Mouse (Mus musculus) kidney, embryonic 15.5 days (tissue): ENCODE results near the gene Lcorl. TPM values are rescaled to one million over a fixed set of nuclear protein-coding genes. Genes with fewer than 3 reads are reported as not detected.

Experiments used
- ATAC-seq: fragments of 200-750 bp; cut with Nextera tagmentation; replicated peaks from 2 replicates; pipeline ENCODE4 v1.8.0; 2017; ENCODE audit warnings: moderate TSS enrichment; ENCODE audit not compliant: low FRiP score
- H3K27ac ChIP-seq: fragments of 300-500 bp; sonication (generic); 2 replicates; pipeline ENCODE4 v1.5.1; 2015; ENCODE audit warnings: mild to moderate bottlenecking, inconsistent platforms
- H3K27me3 ChIP-seq: fragments of 300-500 bp; sonication (generic); 2 replicates; pipeline ENCODE4 v1.6.1; 2015; ENCODE audit warnings: inconsistent platforms
- H3K36me3 ChIP-seq: fragments of 300-500 bp; sonication (generic); 2 replicates; pipeline ENCODE4 v1.6.1; 2015; ENCODE audit warnings: inconsistent platforms
- H3K4me1 ChIP-seq: fragments of 300-500 bp; sonication (generic); 2 replicates; pipeline ENCODE4 v1.6.1; 2015; ENCODE audit warnings: inconsistent platforms
- H3K4me2 ChIP-seq: fragments of 300-500 bp; sonication (generic); 2 replicates; pipeline ENCODE4 v1.6.1; 2015; ENCODE audit warnings: moderate library complexity, mild to moderate bottlenecking, inconsistent platforms
- H3K4me3 ChIP-seq: fragments of 300-500 bp; sonication (generic); replicated peaks from 2 replicates; pipeline ENCODE4 v1.5.1; 2015; ENCODE audit warnings: mild to moderate bottlenecking, inconsistent platforms
- H3K9ac ChIP-seq: fragments of 300-500 bp; sonication (generic); 2 replicates; pipeline ENCODE4 v1.6.1; 2015; ENCODE audit warnings: mild to moderate bottlenecking, inconsistent platforms
- H3K9me3 ChIP-seq: fragments of 300-500 bp; sonication (generic); replicated peaks from 2 replicates; pipeline ENCODE4 v1.6.1; 2016; ENCODE audit warnings: inconsistent platforms
- WGBS: fragments of 180-500 bp; shearing (Covaris S2); methylation state at CpG from one replicate; pipeline ENCODE4 v1.1.7; 2015; ENCODE audit warnings: mixed read lengths; 5-methylcytosine and 5-hydroxymethylcytosine counted together
- polyA plus RNA-seq: library from polyadenylated mRNA; unstranded; fragments of >200 nt; fragmentation: Nextera tagmentation; extraction: Ambion mirVana; gene quantifications from 2 replicates; pipeline ENCODE4 v1.2.1, GENCODE M21; 2015

The Lcorl gene
- polyA plus RNA-seq, 1 experiment from 2014 or later: 26.5 TPM

DNA sequence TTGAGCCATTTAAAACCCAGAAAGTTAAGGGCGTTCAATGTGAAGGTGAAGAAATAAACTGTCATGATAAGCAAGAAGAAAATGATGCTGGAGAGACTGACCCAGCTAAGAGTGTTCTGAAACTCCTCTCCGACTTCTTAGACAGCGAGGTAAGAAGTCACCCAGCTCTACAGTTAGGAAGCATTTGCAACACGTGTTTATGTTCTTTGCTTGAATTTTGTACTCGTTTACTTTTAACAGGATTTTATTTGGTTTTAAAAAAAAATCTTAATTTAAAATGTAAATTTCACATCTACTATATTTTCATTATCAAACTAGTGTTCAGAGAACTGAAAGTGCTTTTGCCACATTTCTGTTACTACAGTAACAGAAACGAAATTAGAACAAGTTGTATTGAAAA, 165.7 kb downstream of the Lcorl start:
- peaks cover 35% of the 10 kb centered on the region for H3K36me3 ChIP-seq
- H3K4me3 ChIP-seq: no peak overlapping the region
- ATAC-seq: no peak
- no peaks in the 10 kb centered on the region for H3K9me3 ChIP-seq
- no peak overlapping the region for H3K4me2 ChIP-seq
- no peaks in the 10 kb centered on the region for H3K4me1 ChIP-seq
- H3K27me3 ChIP-seq: no peaks in the 10 kb centered on the region
- H3K9ac ChIP-seq: no peak overlapping the region
- no peak overlapping the region for H3K27ac ChIP-seq
- 90% methylated on average over 6 of the region's 6 CpGs for whole genome bisulfite sequencing

- Histone ChIP-seq H3K4me3 (no peak overlapping the region), H3K9ac (no peak overlapping the region), H3K36me3 (peaks cover 29% of the 10 kb centered on the region), H3K27me3 (no peaks in the 10 kb centered on the region), H3K27ac (no peak overlapping the region), H3K9me3 (no peaks in the 10 kb centered on the region), H3K4me2 (no peak overlapping the region), H3K4me1 (no peaks in the 10 kb centered on the region)
- WGBS: 81% methylated on average over 2 of the region's 2 CpGs
- no peak for ATAC-seq
Observed at GRCm38 (mm10) chr5:45690802-45691201, 166.6 kb downstream of the Lcorl start.

DNA sequence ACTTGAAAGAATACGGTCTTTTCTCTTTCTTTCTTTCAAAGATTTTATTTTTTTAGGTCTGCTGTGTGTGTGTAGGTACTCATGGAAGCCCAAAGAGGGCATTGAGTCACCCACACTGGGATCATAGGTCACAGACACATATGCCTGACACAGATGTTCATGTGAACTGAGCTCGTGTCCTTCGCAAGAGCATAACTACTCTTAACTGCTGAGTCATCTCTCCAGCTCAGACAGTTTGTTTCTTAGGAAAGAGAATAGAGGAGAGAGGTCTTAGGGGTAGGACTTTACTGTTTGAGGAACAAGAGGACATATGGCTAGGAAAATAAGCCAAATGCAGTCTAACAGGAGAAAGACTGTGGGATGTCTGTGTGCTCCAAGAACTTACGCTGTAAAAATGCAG, 168.3 kb downstream of the Lcorl start:
- Histone ChIP-seq H3K27me3 (no peaks in the 10 kb centered on the region), H3K36me3 (peaks cover 35% of the 10 kb centered on the region), H3K4me3 (no peak overlapping the region), H3K4me2 (no peak overlapping the region), H3K27ac (no peak overlapping the region), H3K9me3 (no peaks in the 10 kb centered on the region), H3K4me1 (no peaks in the 10 kb centered on the region), H3K9ac (no peak overlapping the region)
- no peak for ATAC-seq
- WGBS: 94% methylated on average over 4 of the region's 4 CpGs

GRCm38 (mm10) chr5:45686223-45686622, 171.2 kb downstream of the Lcorl start:
- WGBS: 97% methylated on average over 3 of the region's 3 CpGs
- Histone ChIP-seq H3K9ac (no peak overlapping the region), H3K36me3 (peaks cover 36% of the 10 kb centered on the region), H3K4me3 (no peak overlapping the region), H3K27me3 (no peaks in the 10 kb centered on the region), H3K4me2 (no peak overlapping the region), H3K27ac (no peak overlapping the region), H3K4me1 (no peaks in the 10 kb centered on the region), H3K9me3 (no peaks in the 10 kb centered on the region)
- ATAC-seq: no peak

GRCm38 (mm10) chr5:45685243-45685642, 172.2 kb downstream of the Lcorl start:
- Histone ChIP-seq H3K27me3 (no peaks in the 10 kb centered on the region), H3K9ac (no peak overlapping the region), H3K36me3 (peaks cover 42% of the 10 kb centered on the region)

GRCm38 (mm10) chr5:45683388-45683787, 174.0 kb downstream of the Lcorl start:
- H3K36me3 ChIP-seq: peaks cover 42% of the 10 kb centered on the region
- no peak overlapping the region for H3K4me2 ChIP-seq
- H3K4me3 ChIP-seq: no peak overlapping the region
- no peaks in the 10 kb centered on the region for H3K4me1 ChIP-seq
- H3K9ac ChIP-seq: no peak overlapping the region
- no peak overlapping the region for H3K27ac ChIP-seq
- 88% methylated on average over 1 of the region's 1 CpGs for WGBS
- ATAC-seq: no peak
- H3K27me3 ChIP-seq: no peaks in the 10 kb centered on the region
- H3K9me3 ChIP-seq: no peaks in the 10 kb centered on the region

More at GRCm38 (mm10) chr5:45685243-45685642, 172.2 kb downstream of the Lcorl start:
- H3K4me1 ChIP-seq: no peaks in the 10 kb centered on the region
- no peak overlapping the region for H3K4me2 ChIP-seq
- ATAC-seq: no peak
- WGBS: 98% methylated on average over 2 of the region's 2 CpGs
- H3K27ac ChIP-seq: no peak overlapping the region
- no peak overlapping the region for H3K4me3 ChIP-seq
- H3K9me3 ChIP-seq: no peaks in the 10 kb centered on the region

DNA sequence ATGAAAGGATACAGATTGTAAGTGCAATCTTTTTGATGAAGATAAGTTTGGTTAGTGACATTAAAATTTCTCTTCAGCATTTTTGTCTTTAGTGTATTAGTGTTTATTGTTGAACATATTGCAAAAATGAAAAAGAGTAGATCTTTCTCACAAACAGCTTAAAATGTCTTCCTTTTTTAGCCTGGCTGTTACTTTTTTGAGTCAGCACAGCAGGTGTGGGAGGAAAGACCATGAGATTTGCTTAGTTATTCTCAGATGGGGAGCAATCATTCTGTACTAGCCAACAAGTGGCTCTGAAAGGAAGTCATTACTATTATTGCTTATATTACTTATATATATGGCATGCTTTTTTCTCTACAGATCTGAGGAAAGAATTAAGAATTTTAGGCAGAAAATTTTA, 177.5 kb downstream of the Lcorl start:
- Histone ChIP-seq H3K9ac (no peak overlapping the region), H3K4me3 (no peak overlapping the region), H3K4me1 (no peaks in the 10 kb centered on the region), H3K27me3 (no peaks in the 10 kb centered on the region), H3K36me3 (peaks cover 62% of the 10 kb centered on the region), H3K27ac (no peak overlapping the region), H3K9me3 (no peaks in the 10 kb centered on the region), H3K4me2 (no peak overlapping the region)
- no peak for ATAC-seq

DNA sequence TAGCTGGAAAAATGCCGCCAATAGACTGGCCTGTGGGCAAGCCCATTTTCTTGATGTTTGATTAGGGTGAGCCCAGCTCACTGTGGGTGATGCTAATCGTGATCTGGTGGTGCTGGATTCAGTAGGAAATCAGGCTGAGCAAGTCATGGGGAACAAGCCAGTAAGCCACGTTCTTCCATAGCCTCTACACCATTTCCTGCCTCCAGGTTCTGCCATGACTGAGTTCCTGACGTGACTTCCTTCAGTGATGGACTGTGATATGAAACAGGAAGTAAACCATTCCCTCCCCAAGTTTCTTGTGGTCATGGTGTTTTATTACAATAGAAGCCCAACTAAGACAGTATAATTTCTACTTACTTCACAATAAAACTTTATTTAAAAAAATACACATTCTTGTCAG, 179.8 kb downstream of the Lcorl start:
- Histone ChIP-seq H3K4me1 (no peaks in the 10 kb centered on the region), H3K27ac (no peak overlapping the region), H3K4me2 (no peak overlapping the region), H3K36me3 (peaks cover 51% of the 10 kb centered on the region), H3K9me3 (no peaks in the 10 kb centered on the region), H3K27me3 (no peaks in the 10 kb centered on the region), H3K4me3 (no peak overlapping the region), H3K9ac (no peak overlapping the region)
- ATAC-seq: no peak
- WGBS: 75% methylated on average over 4 of the region's 4 CpGs

- H3K4me1 ChIP-seq: peaks cover 6% of the 10 kb centered on the region; the same call in 1 of the 2 replicates
- H3K36me3 ChIP-seq: peaks cover 43% of the 10 kb centered on the region
- no peaks in the 10 kb centered on the region for H3K27me3 ChIP-seq
- no peak overlapping the region for H3K27ac ChIP-seq
- no peak overlapping the region for H3K4me3 ChIP-seq
- H3K4me2 ChIP-seq: no peak overlapping the region
- no peaks in the 10 kb centered on the region for H3K9me3 ChIP-seq
- 100% methylated on average over 1 of the region's 1 CpGs for WGBS
- H3K9ac ChIP-seq: no peak overlapping the region
- ATAC-seq: no peak
Observed at GRCm38 (mm10) chr5:45675032-45675431, 182.4 kb downstream of the Lcorl start.

- Histone ChIP-seq H3K27me3 (no peaks in the 10 kb centered on the region), H3K4me3 (peak overlapping the region; percentile 82), H3K27ac (no peak overlapping the region), H3K4me2 (peak overlapping the region; percentile 85), H3K9me3 (no peaks in the 10 kb centered on the region), H3K9ac (peak overlapping the region; percentile 73; the same call in 1 of the 2 replicates), H3K36me3 (peaks cover 16% of the 10 kb centered on the region), H3K4me1 (peaks cover 10% of the 10 kb centered on the region; the same call in 1 of the 2 replicates)
- ATAC-seq: no peak
- WGBS: 46% methylated on average over 5 of the region's 5 CpGs
Observed at GRCm38 (mm10) chr5:45670894-45671494, 186.4 kb downstream of the Lcorl start.

DNA sequence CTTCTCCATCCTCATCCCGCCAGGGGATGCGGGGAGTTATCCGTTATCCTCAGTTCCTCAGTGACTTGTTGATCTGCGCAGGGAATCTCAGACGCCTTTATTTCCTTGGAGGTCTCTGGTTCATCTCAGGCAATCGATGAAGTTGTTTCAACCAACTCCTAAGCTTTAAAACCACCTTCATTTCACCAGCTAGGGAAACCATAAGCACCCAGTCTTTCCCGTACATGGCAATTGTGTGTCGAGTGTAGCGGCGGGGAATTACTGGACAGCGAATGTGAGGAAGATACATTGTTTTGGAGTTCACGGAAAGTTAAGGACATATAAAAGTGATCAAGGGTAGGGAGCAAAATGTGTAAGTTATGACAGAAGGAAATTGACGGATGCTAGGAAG, 187.1 kb downstream of the Lcorl start:
- H3K9ac ChIP-seq: peak overlapping the region; percentile 73

DNA sequence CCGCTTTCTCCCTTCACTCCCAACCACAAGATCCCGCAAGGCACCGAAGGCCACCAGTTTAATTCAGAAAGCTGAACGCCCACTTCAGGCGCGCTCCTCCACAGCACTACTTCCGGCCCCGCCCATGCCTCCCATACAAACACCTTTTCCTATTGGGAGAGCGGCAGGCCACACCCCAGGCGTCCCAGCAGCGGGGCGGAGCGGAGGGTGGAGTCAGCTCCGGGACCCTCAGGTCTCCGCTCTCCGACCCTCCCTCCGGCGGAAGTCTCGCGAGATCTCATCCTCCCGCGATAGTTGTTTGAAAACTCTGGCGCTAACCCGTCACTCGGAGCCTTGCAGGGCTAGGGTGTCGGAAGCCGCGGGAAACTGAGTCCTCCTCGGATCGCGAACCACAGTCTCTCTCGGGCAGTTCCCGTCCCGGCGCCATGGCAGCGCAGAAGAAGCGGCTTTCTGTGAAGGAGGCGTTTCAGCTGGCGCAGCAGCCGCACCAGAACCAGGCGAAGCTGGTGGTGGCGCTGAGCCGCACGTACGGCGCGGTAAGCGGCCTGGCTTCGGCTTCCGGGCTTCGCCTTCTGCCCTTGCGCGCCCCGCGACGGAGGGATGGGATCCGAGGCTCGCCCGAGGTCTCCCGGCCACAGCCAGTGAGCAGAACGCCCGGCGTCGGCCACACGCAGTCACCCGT, 187.7 kb downstream of the Lcorl start, which contains the start of gene Ncapg:
Ncapg (plus strand) TSS at position 322 of the 682 bp plus-strand sequence.
- H3K9me3 ChIP-seq: no peaks in the 10 kb centered on the region
- H3K36me3 ChIP-seq: peaks cover 5% of the 10 kb centered on the region
- peak within 1 kb of the TSS; percentile 85 for H3K4me2 ChIP-seq
- H3K27me3 ChIP-seq: no peaks in the 10 kb centered on the region
- peaks cover 10% of the 10 kb centered on the region; the same call in 1 of the 2 replicates for H3K4me1 ChIP-seq
- WGBS: under 1% methylated on average over 66 of the region's 66 CpGs
- ATAC-seq: peak; percentile 100
- H3K4me3 ChIP-seq: peak within 1 kb of the TSS; percentile 82
- peak within 1 kb of the TSS; percentile 93 for H3K27ac ChIP-seq
- H3K9ac ChIP-seq: peak within 1 kb of the TSS; percentile 80

More for the DNA sequence above, 187.1 kb downstream of the Lcorl start:
- no peak for ATAC-seq
- under 1% methylated on average over 13 of the region's 13 CpGs for WGBS
- Histone ChIP-seq H3K36me3 (peaks cover 10% of the 10 kb centered on the region), H3K9me3 (no peaks in the 10 kb centered on the region), H3K4me3 (peak overlapping the region; percentile 82), H3K27me3 (no peaks in the 10 kb centered on the region), H3K4me1 (peaks cover 10% of the 10 kb centered on the region; the same call in 1 of the 2 replicates), H3K27ac (peak overlapping the region; percentile 93), H3K4me2 (peak overlapping the region; percentile 85)
